Mouse (Mus musculus) embryonic facial prominence, embryonic 13.5 days (tissue): ENCODE results near the gene Cdc14a. TPM values are rescaled to one million over a fixed set of nuclear protein-coding genes. Genes with fewer than 3 reads are reported as not detected.

Experiments used
- ATAC-seq: fragments of 200-750 bp; cut with Nextera tagmentation; 2 replicates; pipeline ENCODE4 v1.8.0; 2017; ENCODE audit warnings: low read depth; ENCODE audit not compliant: insufficient number of reproducible peaks, insufficient read depth, low FRiP score, low TSS enrichment
- H3K27ac ChIP-seq: fragments of 300-500 bp; sonication (generic); 2 replicates; pipeline ENCODE4 v1.5.1; 2015; ENCODE audit warnings: moderate library complexity, mild to moderate bottlenecking, inconsistent platforms
- H3K27me3 ChIP-seq: fragments of 300-500 bp; sonication (generic); 2 replicates; pipeline ENCODE4 v1.6.1; 2015; ENCODE audit warnings: mild to moderate bottlenecking, inconsistent platforms
- H3K36me3 ChIP-seq: fragments of 300-500 bp; sonication (generic); 2 replicates; pipeline ENCODE4 v1.6.1; 2015; ENCODE audit warnings: mild to moderate bottlenecking, inconsistent platforms
- H3K4me1 ChIP-seq: fragments of 300-500 bp; sonication (generic); 2 replicates; pipeline ENCODE4 v1.6.1; 2015; ENCODE audit warnings: inconsistent platforms
- H3K4me2 ChIP-seq: fragments of 300-500 bp; sonication (generic); 2 replicates; pipeline ENCODE4 v1.6.1; 2015; ENCODE audit warnings: moderate library complexity, mild to moderate bottlenecking, inconsistent platforms
- H3K4me3 ChIP-seq: fragments of 300-500 bp; sonication (generic); 2 replicates; pipeline ENCODE4 v1.5.1; 2015; ENCODE audit warnings: mild to moderate bottlenecking, inconsistent platforms
- H3K9ac ChIP-seq: fragments of 300-500 bp; sonication (generic); 2 replicates; pipeline ENCODE4 v1.6.1; 2015; ENCODE audit warnings: mild to moderate bottlenecking, inconsistent platforms
- H3K9me3 ChIP-seq: fragments of 300-500 bp; sonication (generic); 2 replicates; pipeline ENCODE4 v1.6.1; 2016; ENCODE audit warnings: inconsistent platforms
- WGBS: fragments of 180-500 bp; shearing (Covaris S2); methylation state at CpG from one replicate; pipeline ENCODE4 v1.1.7; 2015; ENCODE audit warnings: mixed read lengths; 5-methylcytosine and 5-hydroxymethylcytosine counted together
- polyA plus RNA-seq: library from polyadenylated mRNA; unstranded; fragments of >200 nt; fragmentation: Nextera tagmentation; extraction: Ambion mirVana; gene quantifications from 2 replicates; pipeline ENCODE4 v1.2.1, GENCODE M21; 2015

Gene Cdc14a
- polyA plus RNA-seq, 1 experiment from 2014 or later = 9.6 TPM

GRCm38 (mm10) chr3:116389500-116390470 is 34.0 kb downstream of the Cdc14a start:
- no peak overlapping the region for H3K4me2 ChIP-seq
- H3K4me1 ChIP-seq = no peaks in the 10 kb centered on the region
- H3K27me3 ChIP-seq = no peaks in the 10 kb centered on the region
- no peak for ATAC-seq
- no peak overlapping the region for H3K4me3 ChIP-seq
- H3K36me3 ChIP-seq = peaks cover 17% of the 10 kb centered on the region
- 87% methylated on average over 14 of the region's 14 CpGs for WGBS
- H3K27ac ChIP-seq = no peak overlapping the region
- no peaks in the 10 kb centered on the region for H3K9me3 ChIP-seq
- H3K9ac ChIP-seq = no peak overlapping the region

- ATAC-seq = no peak
- Histone ChIP-seq H3K4me2 (no peak overlapping the region), H3K4me1 (no peaks in the 10 kb centered on the region), H3K27ac (no peak overlapping the region), H3K4me3 (no peak overlapping the region), H3K27me3 (no peaks in the 10 kb centered on the region), H3K36me3 (peaks cover 17% of the 10 kb centered on the region), H3K9me3 (no peaks in the 10 kb centered on the region), H3K9ac (no peak overlapping the region)
- 83% methylated on average over 11 of the region's 11 CpGs for WGBS
These were observed 35.0 kb downstream of the Cdc14a start for GRCm38 (mm10) chr3:116388808-116389207.

- Histone ChIP-seq H3K4me1 (no peaks in the 10 kb centered on the region), H3K4me2 (no peak overlapping the region), H3K27me3 (no peaks in the 10 kb centered on the region), H3K9ac (no peak overlapping the region), H3K4me3 (no peak overlapping the region), H3K9me3 (no peaks in the 10 kb centered on the region), H3K36me3 (peaks cover 10% of the 10 kb centered on the region), H3K27ac (no peak overlapping the region)
- ATAC-seq = no peak
These were observed 36.9 kb downstream of the Cdc14a start for GRCm38 (mm10) chr3:116386886-116387285.

- Histone ChIP-seq H3K4me2 (no peak overlapping the region), H3K9ac (no peak overlapping the region), H3K9me3 (no peaks in the 10 kb centered on the region), H3K36me3 (peaks cover 10% of the 10 kb centered on the region), H3K4me3 (no peak overlapping the region), H3K4me1 (no peaks in the 10 kb centered on the region), H3K27me3 (no peaks in the 10 kb centered on the region), H3K27ac (no peak overlapping the region)
- no peak for ATAC-seq
- 86% methylated on average over 6 of the region's 6 CpGs for WGBS
These were observed 37.5 kb downstream of the Cdc14a start for GRCm38 (mm10) chr3:116386342-116386741.

- no peak for ATAC-seq
- no peak overlapping the region for H3K9ac ChIP-seq
- H3K9me3 ChIP-seq = no peaks in the 10 kb centered on the region
- H3K27ac ChIP-seq = no peak overlapping the region
- H3K4me2 ChIP-seq = no peak overlapping the region
- H3K27me3 ChIP-seq = no peaks in the 10 kb centered on the region
- no peak overlapping the region for H3K4me3 ChIP-seq
- H3K36me3 ChIP-seq = peaks cover 10% of the 10 kb centered on the region
- 82% methylated on average over 7 of the region's 7 CpGs for WGBS
- no peaks in the 10 kb centered on the region for H3K4me1 ChIP-seq
These were observed 39.5 kb downstream of the Cdc14a start for GRCm38 (mm10) chr3:116384319-116384718.

- H3K4me3 ChIP-seq = no peak overlapping the region
- no peak overlapping the region for H3K9ac ChIP-seq
- H3K27me3 ChIP-seq = no peaks in the 10 kb centered on the region
- H3K27ac ChIP-seq = no peak overlapping the region
- WGBS = 72% methylated on average over 9 of the region's 9 CpGs
- no peak for ATAC-seq
- H3K4me1 ChIP-seq = 0 out of 2 replicates have a peak, but pooled peaks cover 7% of the 10 kb centered on the region
- no peaks in the 10 kb centered on the region for H3K36me3 ChIP-seq
- no peak overlapping the region for H3K4me2 ChIP-seq
- H3K9me3 ChIP-seq = no peaks in the 10 kb centered on the region
These were observed 43.5 kb downstream of the Cdc14a start for GRCm38 (mm10) chr3:116380319-116380718.

GRCm38 (mm10) chr3:116375442-116375841 is 48.4 kb downstream of the Cdc14a start:
- Histone ChIP-seq H3K4me1 (0 out of 2 replicates have a peak, but pooled peaks cover 11% of the 10 kb centered on the region), H3K27ac (no peak overlapping the region), H3K36me3 (no peaks in the 10 kb centered on the region), H3K9ac (no peak overlapping the region), H3K9me3 (no peaks in the 10 kb centered on the region), H3K27me3 (no peaks in the 10 kb centered on the region), H3K4me3 (no peak overlapping the region), H3K4me2 (no peak overlapping the region)
- ATAC-seq = no peak
- WGBS = 90% methylated on average over 2 of the region's 2 CpGs

GRCm38 (mm10) chr3:116374486-116374885 is 49.3 kb downstream of the Cdc14a start:
- Histone ChIP-seq H3K4me1 (0 out of 2 replicates have a peak, but pooled peaks cover 11% of the 10 kb centered on the region), H3K9ac (no peak overlapping the region), H3K9me3 (no peaks in the 10 kb centered on the region), H3K4me2 (no peak overlapping the region), H3K27ac (no peak overlapping the region), H3K4me3 (no peak overlapping the region), H3K27me3 (no peaks in the 10 kb centered on the region), H3K36me3 (no peaks in the 10 kb centered on the region)
- 62% methylated on average over 5 of the region's 5 CpGs for WGBS
- no peak for ATAC-seq

GRCm38 (mm10) chr3:116373196-116373595 is 50.6 kb downstream of the Cdc14a start:
- Histone ChIP-seq H3K36me3 (no peaks in the 10 kb centered on the region), H3K9ac (no peak overlapping the region), H3K4me1 (peaks cover 22% of the 10 kb centered on the region), H3K27me3 (no peaks in the 10 kb centered on the region), H3K27ac (no peak overlapping the region), H3K4me2 (no peak overlapping the region), H3K9me3 (no peaks in the 10 kb centered on the region), H3K4me3 (no peak overlapping the region)
- ATAC-seq = no peak
- WGBS = 81% methylated on average over 6 of the region's 6 CpGs

GRCm38 (mm10) chr3:116368868-116369437 is 54.9 kb downstream of the Cdc14a start:
- no peak overlapping the region for H3K9ac ChIP-seq
- H3K4me1 ChIP-seq = peaks cover 11% of the 10 kb centered on the region
- no peak overlapping the region for H3K4me3 ChIP-seq
- 15% methylated on average over 4 of the region's 4 CpGs for whole genome bisulfite sequencing
- peaks cover 7% of the 10 kb centered on the region for H3K36me3 ChIP-seq
- H3K27ac ChIP-seq = no peak overlapping the region
- ATAC-seq = no peak
- H3K9me3 ChIP-seq = no peaks in the 10 kb centered on the region
- H3K27me3 ChIP-seq = no peaks in the 10 kb centered on the region
- H3K4me2 ChIP-seq = no peak overlapping the region

GRCm38 (mm10) chr3:116366125-116366524 is 57.7 kb downstream of the Cdc14a start:
- peaks cover 7% of the 10 kb centered on the region for H3K36me3 ChIP-seq
- H3K9me3 ChIP-seq = no peaks in the 10 kb centered on the region
- no peak for ATAC-seq
- no peaks in the 10 kb centered on the region for H3K27me3 ChIP-seq
- no peak overlapping the region for H3K4me2 ChIP-seq
- H3K4me3 ChIP-seq = no peak overlapping the region
- H3K4me1 ChIP-seq = peaks cover 11% of the 10 kb centered on the region
- WGBS = 66% methylated on average over 2 of the region's 2 CpGs
- no peak overlapping the region for H3K27ac ChIP-seq
- no peak overlapping the region for H3K9ac ChIP-seq

- no peak overlapping the region for H3K27ac ChIP-seq
These were observed 61.9 kb downstream of the Cdc14a start for GRCm38 (mm10) chr3:116361906-116362305.

More at GRCm38 (mm10) chr3:116361906-116362305, 61.9 kb downstream of the Cdc14a start:
- peaks cover 7% of the 10 kb centered on the region for H3K36me3 ChIP-seq
- H3K4me2 ChIP-seq = no peak overlapping the region
- 84% methylated on average over 7 of the region's 7 CpGs for WGBS
- no peaks in the 10 kb centered on the region for H3K9me3 ChIP-seq
- H3K4me1 ChIP-seq = no peaks in the 10 kb centered on the region
- no peak for ATAC-seq
- H3K27me3 ChIP-seq = no peaks in the 10 kb centered on the region
- no peak overlapping the region for H3K9ac ChIP-seq
- H3K4me3 ChIP-seq = no peak overlapping the region
